ENCODE assay signal across 8 mouse cellular contexts in the genomic region with DNA sequence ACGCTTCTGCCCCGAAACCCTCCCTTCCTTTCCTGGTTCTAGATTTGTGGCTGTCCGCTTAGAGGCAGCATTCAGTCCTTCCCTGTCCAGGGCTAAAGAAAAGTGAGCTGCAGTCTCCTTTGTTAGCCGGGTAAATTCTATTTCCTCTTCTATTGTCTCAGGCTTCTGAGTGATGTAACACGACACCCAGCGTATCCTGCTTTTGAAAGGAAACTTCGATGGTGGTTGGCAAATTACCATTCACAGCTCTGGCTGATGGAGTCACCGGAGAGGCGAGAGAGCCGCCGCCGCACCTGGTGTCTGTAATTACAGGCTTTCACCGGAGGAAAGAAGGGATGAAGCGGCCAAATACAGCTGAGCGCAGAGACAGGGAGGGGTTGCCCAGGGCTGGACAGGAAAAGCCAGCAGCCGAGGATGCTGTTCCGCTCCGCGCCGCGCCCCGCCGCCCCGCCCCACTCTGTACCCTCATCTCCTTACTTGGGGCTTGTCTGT.
DNase-seq lines count a peak whose midpoint lies in the region; ATAC-seq lines count a peak whose summit lies in the region.

No protein-coding gene starts in this region.

- no peak for ATAC-seq in heart, embryonic 13.5 days (ENCODE audit: extremely low read depth, insufficient number of reproducible peaks, low FRiP score, low TSS enrichment)

- 5% methylated on average over 24 of the region's 24 CpGs for WGBS in heart, embryonic 13.5 days

- H3K4me3 ChIP-seq in heart, embryonic 13.5 days, result peak overlapping the region; percentile 57

- no peaks in the 10 kb centered on the region for H3K36me3 ChIP-seq in heart, embryonic 13.5 days

- DNase-seq in thymus, adult 18-20 months, result peak; percentile 33
- DNase-seq in thymus, postnatal 0 days (ENCODE audit: low spot score), result no peak
- peak; percentile 75 for DNase-seq in embryo, embryonic 11 days
- peak; percentile 39 for DNase-seq in kidney, postnatal 14 days
- DNase-seq in lung, postnatal 14 days, result peak; percentile 38
- peak; percentile 72 for DNase-seq in retina, embryonic 14.5 days (ENCODE audit: low spot score)
- DNase-seq in urinary bladder, postnatal 10 days (ENCODE audit: low spot score), result no peak

- peaks cover 28% of the 10 kb centered on the region for H3K27me3 ChIP-seq in heart, embryonic 13.5 days (replicated peaks)

- no peaks in the 10 kb centered on the region for H3K9me3 ChIP-seq in heart, embryonic 13.5 days

- H3K9ac ChIP-seq in heart, embryonic 13.5 days, result peak overlapping the region; percentile 70

- peak overlapping the region; percentile 89 for H3K4me2 ChIP-seq in heart, embryonic 13.5 days

- peaks cover 7% of the 10 kb centered on the region; the same call in 1 of the 2 replicates for H3K4me1 ChIP-seq in heart, embryonic 13.5 days

- H3K27ac ChIP-seq in heart, embryonic 13.5 days (replicated peaks), result peak overlapping the region; percentile 59

Comparison
In these comparisons a context has a peak if more than half of its experiments do, and no peak if none do; other contexts are left out.
1. DNase-seq: peak in thymus, adult 18-20 months (2 of 2), embryo, embryonic 11 days (single experiment), kidney, postnatal 14 days (single experiment), lung, postnatal 14 days (single experiment) and retina, embryonic 14.5 days (single experiment); none in thymus, postnatal 0 days (single experiment) and urinary bladder, postnatal 10 days (single experiment).